Mouse (Mus musculus) megakaryocyte, embryonic 14.5 days (primary cell): ENCODE results near the gene Krt24.

Source experiments
- FLI1 ChIP-seq: IDR thresholded peaks from 2 replicates; pipeline ENCODE4 v1.6.1; 2012; ENCODE audit warnings: low read length, inconsistent platforms, mixed read lengths
- GATA1 ChIP-seq: IDR thresholded peaks from 3 replicates; pipeline ENCODE4 v1.6.1; 2012; ENCODE audit warnings: mixed read lengths, low read length, inconsistent platforms, borderline replicate concordance

DNA sequence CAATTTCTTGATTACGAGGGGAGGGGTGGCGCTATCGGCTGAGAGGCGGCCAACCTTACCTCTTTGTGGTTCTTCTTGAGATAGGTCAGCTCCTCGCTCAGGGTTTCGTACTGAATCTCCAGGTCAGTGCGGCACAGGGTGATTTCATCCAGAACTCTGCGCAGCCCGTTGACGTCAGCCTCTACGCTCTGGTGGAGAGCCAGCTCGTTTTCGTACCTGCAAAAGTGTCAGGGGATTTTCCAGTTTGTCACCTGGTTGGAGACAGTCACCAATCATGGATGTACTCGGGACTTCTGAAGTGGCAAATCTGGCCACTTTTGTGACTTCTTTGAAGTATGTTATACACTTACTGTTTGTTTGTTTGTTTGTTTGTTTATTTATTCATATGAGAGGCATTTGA, 36.0 kb upstream of the Krt24 start:
- no peak for TF ChIP-seq GATA1
- no peak for TF ChIP-seq FLI1
